Mouse (Mus musculus): Measurements from ENCODE around the gene Ikzf1. TPM values are rescaled to one million over a fixed set of nuclear protein-coding genes. Genes with fewer than 3 reads are reported as not detected.

The Ikzf1 gene
- 2.1 and 3.2 TPM in 2 replicates for polyA plus RNA-seq (2015; fragmentation: Nextera tagmentation; extraction: Ambion mirVana)

DNA sequence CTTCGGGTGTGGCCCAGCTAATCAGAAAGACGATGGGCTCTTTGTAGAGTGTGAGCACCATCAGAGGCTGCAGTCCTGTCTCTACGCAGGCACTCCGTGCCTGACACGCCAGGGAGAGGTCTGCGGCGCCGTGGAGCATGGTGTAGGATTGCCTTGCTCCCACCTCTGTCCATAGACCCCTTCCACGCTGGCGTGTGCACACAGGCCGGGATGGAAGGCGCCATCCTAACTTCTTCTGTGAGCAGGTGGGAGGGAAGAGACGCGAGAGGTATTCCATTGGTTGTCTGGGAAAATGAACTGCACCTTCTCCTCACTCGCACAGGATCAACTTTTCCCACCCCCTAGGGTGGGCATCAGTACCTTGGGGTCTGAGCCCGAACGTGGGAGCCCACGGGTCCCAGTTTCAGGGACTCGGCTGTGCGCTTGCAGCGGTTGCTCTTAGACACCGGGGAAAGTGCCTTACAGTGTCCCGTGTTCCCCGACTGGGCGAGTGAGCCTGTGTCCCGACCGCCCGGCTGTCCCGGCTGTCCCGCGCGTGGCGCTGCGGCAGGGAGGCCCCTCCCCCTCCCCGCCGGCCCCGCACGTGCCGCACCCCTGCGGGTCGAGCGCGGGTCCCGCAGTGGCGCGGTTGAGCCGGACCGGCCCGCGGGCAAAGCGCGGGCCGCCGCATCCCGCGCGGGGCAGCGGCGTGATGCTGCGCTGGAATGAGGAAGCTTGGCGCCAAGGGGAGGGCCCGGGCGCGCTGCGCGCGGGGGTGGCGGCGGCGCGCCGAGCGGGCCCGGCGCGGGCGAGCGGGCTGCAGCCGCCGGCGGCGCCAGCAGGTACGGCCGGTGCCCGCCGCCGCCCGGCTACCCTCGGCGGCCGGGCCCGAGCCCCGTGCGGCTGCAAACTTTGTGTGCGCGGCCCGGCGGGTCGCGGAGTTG is at the start of gene Ikzf1:
TSS of gene Ikzf1 (plus strand) at position 74 of the 923 bp plus-strand sequence.
- Histone ChIP-seq H3K27me3 (peaks cover 57% of the 10 kb centered on the region), H3K4me2 (peak within 1 kb of the TSS; percentile 99), H3K4me1 (peaks cover 16% of the 10 kb centered on the region; the same call in 1 of the 2 replicates), H3K36me3 (no peaks in the 10 kb centered on the region), H3K9ac (peak within 1 kb of the TSS; percentile 47), H3K9me3 (no peaks in the 10 kb centered on the region), H3K4me3 (peak within 1 kb of the TSS; percentile 65), H3K27ac (0 out of 2 replicates have a peak within 1 kb of the TSS, but pooled peaks have one; percentile 15)
- ATAC-seq (ENCODE audit: borderline replicate concordance, extremely low read depth, low FRiP score, low TSS enrichment): peak; percentile 70
- 2% methylated on average over 38 of the region's 100 CpGs for WGBS

DNA sequence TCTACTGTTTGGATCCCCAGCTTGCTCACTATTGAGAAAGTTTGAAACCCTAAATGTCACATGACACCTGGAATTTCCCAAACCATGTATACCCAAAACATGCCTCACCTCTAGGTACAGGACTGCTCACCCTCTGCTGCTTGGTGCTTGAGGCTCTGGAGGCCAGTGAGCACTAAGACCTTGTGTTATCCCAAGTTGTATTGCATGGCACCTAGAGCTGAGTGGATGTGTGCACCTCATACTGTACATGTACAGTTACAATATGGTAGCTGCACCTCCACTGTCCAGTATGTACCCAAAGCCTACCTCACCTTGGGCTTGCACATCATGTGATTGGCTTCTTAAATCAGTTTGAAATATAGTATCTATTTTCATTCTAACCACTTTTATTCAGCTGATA is 40.5 kb upstream of the Ikzf1 start:
- H3K27ac ChIP-seq: no peak overlapping the region
- no peak for ATAC-seq (ENCODE audit: borderline replicate concordance, extremely low read depth, low FRiP score, low TSS enrichment)
- H3K36me3 ChIP-seq: no peaks in the 10 kb centered on the region
- no peaks in the 10 kb centered on the region for H3K9me3 ChIP-seq
- no peaks in the 10 kb centered on the region for H3K27me3 ChIP-seq
- H3K4me1 ChIP-seq: no peaks in the 10 kb centered on the region
- no peak overlapping the region for H3K4me2 ChIP-seq
- H3K9ac ChIP-seq: no peak overlapping the region
- H3K4me3 ChIP-seq: no peak overlapping the region

DNA sequence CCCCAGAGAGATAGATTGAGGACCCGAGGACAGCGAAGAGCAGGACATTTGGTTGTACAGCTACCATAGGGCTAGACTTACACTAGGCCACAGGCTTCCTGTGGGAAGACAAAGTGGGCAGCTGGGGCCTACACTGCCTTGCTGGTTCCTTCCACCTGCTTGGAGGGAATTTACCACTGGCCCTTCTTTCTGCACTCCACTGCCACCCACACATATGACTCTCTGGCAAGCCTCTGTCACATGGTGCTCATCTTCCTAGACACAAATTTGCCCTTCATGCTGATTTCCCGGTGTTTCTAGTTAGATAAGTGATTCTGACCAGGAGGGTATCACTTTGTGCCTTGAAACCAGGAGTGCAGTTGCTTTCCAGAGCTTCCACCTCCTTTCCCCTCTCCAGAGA is 28.4 kb upstream of the Ikzf1 start:
- Histone ChIP-seq H3K4me1 (no peaks in the 10 kb centered on the region), H3K4me2 (no peak overlapping the region), H3K27ac (no peak overlapping the region), H3K36me3 (no peaks in the 10 kb centered on the region), H3K9ac (no peak overlapping the region), H3K27me3 (no peaks in the 10 kb centered on the region), H3K4me3 (no peak overlapping the region), H3K9me3 (no peaks in the 10 kb centered on the region)
- no peak for ATAC-seq (ENCODE audit: borderline replicate concordance, extremely low read depth, low FRiP score, low TSS enrichment)
- 74% methylated on average over 3 of the region's 3 CpGs for WGBS

DNA sequence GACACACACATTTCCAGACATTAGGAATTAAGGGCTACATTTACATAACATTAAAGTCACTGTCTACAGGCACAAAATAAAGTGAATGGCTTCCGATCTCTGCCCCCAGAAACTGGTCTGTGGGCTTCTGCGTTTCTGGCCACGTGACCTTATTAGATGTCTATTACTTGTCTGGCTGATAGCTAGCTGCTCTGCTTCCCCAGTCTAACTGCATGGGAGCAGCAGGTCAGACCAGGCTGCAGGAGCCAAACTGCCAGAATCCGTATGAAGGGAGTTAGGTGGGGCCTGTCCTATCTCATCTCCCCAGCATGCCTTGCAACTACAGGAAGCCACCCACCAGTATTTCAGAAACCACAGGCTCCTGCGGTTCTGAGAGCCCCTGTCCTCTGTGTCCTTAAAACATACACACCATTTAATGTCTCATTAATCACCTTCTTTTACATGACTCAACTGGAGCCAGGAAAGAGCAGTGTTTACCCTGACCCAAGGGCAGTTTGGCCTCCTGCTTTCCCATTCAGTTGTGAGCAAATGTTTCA is 27.7 kb upstream of the Ikzf1 start:
- ATAC-seq (ENCODE audit: borderline replicate concordance, extremely low read depth, low FRiP score, low TSS enrichment): no peak
- Histone ChIP-seq H3K4me2 (no peak overlapping the region), H3K4me1 (no peaks in the 10 kb centered on the region), H3K4me3 (no peak overlapping the region), H3K36me3 (no peaks in the 10 kb centered on the region), H3K9me3 (no peaks in the 10 kb centered on the region), H3K27me3 (no peaks in the 10 kb centered on the region), H3K27ac (no peak overlapping the region), H3K9ac (no peak overlapping the region)
- 39% methylated on average over 5 of the region's 5 CpGs for WGBS

DNA sequence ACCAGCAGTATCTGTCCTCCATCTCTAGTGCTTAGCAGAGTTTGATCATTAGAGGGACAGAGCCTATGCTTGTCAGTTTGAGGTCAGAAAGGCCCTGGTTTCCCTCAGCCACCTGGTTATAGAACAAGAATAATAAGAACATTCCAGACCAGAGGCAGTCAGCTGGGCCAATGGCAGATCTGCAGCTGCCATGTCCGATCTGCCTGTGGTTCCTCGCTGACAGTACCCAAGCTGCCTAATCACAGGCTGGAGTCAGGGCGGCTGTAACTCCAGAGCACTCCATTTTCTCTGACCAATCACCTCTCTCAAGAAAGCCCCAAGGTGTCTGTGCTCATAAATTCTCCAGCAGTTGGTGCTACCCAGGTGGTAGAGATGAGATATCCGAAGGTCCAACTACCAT is 27.2 kb upstream of the Ikzf1 start:
- Histone ChIP-seq H3K4me3 (no peak overlapping the region), H3K27me3 (no peaks in the 10 kb centered on the region), H3K9me3 (no peaks in the 10 kb centered on the region), H3K36me3 (no peaks in the 10 kb centered on the region), H3K4me2 (no peak overlapping the region), H3K9ac (no peak overlapping the region), H3K27ac (no peak overlapping the region), H3K4me1 (no peaks in the 10 kb centered on the region)
- no peak for ATAC-seq (ENCODE audit: borderline replicate concordance, extremely low read depth, low FRiP score, low TSS enrichment)
- 72% methylated on average over 4 of the region's 4 CpGs for WGBS

DNA sequence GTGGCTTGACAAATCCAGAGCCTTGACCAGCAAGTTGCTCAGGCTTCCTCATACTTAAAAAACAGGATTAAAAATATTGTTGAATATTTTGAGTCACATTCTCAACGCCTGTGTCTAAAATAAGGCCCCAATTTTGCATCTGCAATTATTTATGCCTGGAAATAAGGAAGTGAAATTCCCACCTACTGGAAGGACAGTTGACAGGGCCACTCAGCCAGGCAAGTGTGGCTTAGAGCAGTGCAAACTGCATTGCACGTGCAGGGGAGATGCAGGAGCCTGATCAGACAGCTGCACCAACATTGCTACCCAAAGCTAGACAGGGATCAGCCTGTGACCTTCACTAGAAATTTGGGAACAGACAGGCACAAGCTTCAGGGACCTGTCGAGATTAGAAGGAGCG is 26.0 kb upstream of the Ikzf1 start:
- ATAC-seq (ENCODE audit: borderline replicate concordance, extremely low read depth, low FRiP score, low TSS enrichment): no peak
- H3K4me1 ChIP-seq: no peaks in the 10 kb centered on the region
- no peak overlapping the region for H3K9ac ChIP-seq
- no peak overlapping the region for H3K27ac ChIP-seq
- WGBS: 59% methylated on average over 4 of the region's 4 CpGs
- H3K4me3 ChIP-seq: no peak overlapping the region
- H3K9me3 ChIP-seq: no peaks in the 10 kb centered on the region
- no peaks in the 10 kb centered on the region for H3K27me3 ChIP-seq
- no peaks in the 10 kb centered on the region for H3K36me3 ChIP-seq
- no peak overlapping the region for H3K4me2 ChIP-seq

DNA sequence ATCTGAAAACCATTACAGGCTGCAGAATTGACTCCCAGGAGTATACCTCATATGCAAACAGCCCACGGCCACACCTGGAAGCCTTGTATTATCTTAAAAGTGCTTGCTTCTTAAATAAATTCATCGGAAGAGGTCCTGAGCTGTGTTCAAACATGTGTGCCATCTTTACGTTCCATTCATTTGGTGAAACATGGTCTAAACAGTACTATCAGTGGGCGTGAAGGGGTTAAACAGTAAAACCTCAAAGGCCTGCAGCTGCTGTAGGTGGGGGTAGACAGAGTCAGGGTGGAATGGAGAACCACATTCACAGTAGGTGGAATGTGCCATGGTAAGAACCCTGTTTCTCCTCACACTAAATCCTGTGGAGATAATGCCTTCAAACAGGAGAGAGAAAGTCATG is 24.2 kb upstream of the Ikzf1 start:
- ATAC-seq (ENCODE audit: borderline replicate concordance, extremely low read depth, low FRiP score, low TSS enrichment): no peak
- no peak overlapping the region for H3K9ac ChIP-seq
- no peaks in the 10 kb centered on the region for H3K36me3 ChIP-seq
- no peak overlapping the region for H3K4me2 ChIP-seq
- no peaks in the 10 kb centered on the region for H3K4me1 ChIP-seq
- H3K4me3 ChIP-seq: no peak overlapping the region
- WGBS: 72% methylated on average over 4 of the region's 4 CpGs
- no peak overlapping the region for H3K27ac ChIP-seq
- no peaks in the 10 kb centered on the region for H3K27me3 ChIP-seq
- no peaks in the 10 kb centered on the region for H3K9me3 ChIP-seq

DNA sequence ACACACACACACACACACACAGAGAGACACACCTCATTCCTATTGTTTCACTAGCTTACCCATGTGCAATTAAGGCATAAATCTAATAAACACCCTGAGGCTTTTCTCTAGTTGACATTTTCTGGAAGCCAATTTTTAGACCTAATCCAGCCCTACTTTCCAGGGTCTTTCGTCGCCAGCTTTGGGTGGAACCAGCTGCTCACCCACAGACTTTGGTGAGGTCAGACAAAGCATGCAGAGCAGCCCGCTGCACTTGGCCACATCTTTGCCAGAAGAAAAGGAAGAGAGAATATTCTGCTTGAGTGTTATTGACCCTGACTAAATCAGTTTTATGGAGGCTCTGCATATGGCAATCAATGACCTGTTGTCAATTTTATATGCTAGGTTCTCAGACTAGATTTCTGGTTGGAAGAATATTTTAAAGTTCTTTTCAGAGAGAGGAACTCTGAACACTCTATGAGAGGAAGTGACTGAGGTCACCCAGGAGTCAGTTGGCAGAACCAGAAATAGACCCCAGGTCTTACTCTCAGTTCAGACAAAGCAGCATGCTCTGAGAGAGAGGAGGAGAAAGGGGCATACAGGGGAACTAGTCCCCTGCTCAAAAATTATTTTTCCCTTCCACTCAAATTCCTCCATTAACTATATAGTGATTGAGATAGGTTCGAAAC is 17.4 kb upstream of the Ikzf1 start:
- H3K27me3 ChIP-seq: no peaks in the 10 kb centered on the region
- no peak overlapping the region for H3K27ac ChIP-seq
- no peaks in the 10 kb centered on the region for H3K4me1 ChIP-seq
- WGBS: 84% methylated on average over 4 of the region's 4 CpGs
- no peaks in the 10 kb centered on the region for H3K36me3 ChIP-seq
- no peak overlapping the region for H3K4me2 ChIP-seq
- no peaks in the 10 kb centered on the region for H3K9me3 ChIP-seq
- ATAC-seq (ENCODE audit: borderline replicate concordance, extremely low read depth, low FRiP score, low TSS enrichment): no peak
- H3K9ac ChIP-seq: no peak overlapping the region
- H3K4me3 ChIP-seq: no peak overlapping the region

DNA sequence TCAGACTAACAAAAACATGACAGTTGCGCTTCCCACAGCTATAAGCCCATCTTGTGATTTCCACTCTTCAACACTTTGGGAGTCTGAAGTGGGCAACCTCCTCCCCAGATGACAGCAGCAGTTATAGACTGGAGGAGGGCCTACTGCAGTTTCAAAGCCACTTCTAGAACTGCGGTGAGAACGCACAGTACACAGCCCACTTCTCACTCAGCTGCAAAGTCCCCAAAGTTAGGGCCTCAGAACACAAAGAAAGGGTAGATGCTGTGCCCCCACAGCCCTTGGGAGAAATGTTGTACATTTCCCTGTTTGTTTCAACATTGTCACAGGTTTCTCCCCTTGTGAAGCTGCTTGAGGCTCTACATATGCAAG is 16.9 kb upstream of the Ikzf1 start:
- H3K27ac ChIP-seq: no peak overlapping the region
- H3K36me3 ChIP-seq: no peaks in the 10 kb centered on the region
- H3K9me3 ChIP-seq: no peaks in the 10 kb centered on the region
- H3K27me3 ChIP-seq: no peaks in the 10 kb centered on the region
- no peak overlapping the region for H3K4me3 ChIP-seq
- no peaks in the 10 kb centered on the region for H3K4me1 ChIP-seq
- H3K4me2 ChIP-seq: no peak overlapping the region
- no peak for ATAC-seq (ENCODE audit: borderline replicate concordance, extremely low read depth, low FRiP score, low TSS enrichment)
- WGBS: 83% methylated on average over 3 of the region's 3 CpGs
- H3K9ac ChIP-seq: no peak overlapping the region

DNA sequence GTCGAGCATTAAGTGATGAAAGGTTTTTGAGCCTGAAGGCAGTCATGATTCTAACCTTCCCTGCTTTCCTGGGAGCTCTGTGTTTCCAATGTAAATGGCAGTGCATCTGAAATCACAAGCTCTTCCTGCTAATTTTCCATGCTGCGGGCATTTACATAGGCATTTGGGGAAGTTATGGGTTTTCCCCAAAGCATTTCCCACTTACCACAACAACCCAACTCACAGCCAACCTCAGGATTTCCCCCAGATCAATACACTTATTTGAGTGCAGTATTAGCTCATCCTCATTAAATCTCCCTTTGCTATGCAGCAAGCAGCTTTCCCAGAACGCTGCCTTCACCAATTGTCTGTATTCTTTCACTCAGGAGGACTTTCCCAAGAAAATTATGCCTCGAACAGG is 11.8 kb upstream of the Ikzf1 start:
- Histone ChIP-seq H3K4me3 (no peak overlapping the region), H3K4me1 (no peaks in the 10 kb centered on the region), H3K9me3 (no peaks in the 10 kb centered on the region), H3K36me3 (no peaks in the 10 kb centered on the region), H3K27ac (no peak overlapping the region), H3K9ac (no peak overlapping the region), H3K27me3 (no peaks in the 10 kb centered on the region), H3K4me2 (no peak overlapping the region)
- no peak for ATAC-seq (ENCODE audit: borderline replicate concordance, extremely low read depth, low FRiP score, low TSS enrichment)
- 60% methylated on average over 4 of the region's 4 CpGs for whole genome bisulfite sequencing

DNA sequence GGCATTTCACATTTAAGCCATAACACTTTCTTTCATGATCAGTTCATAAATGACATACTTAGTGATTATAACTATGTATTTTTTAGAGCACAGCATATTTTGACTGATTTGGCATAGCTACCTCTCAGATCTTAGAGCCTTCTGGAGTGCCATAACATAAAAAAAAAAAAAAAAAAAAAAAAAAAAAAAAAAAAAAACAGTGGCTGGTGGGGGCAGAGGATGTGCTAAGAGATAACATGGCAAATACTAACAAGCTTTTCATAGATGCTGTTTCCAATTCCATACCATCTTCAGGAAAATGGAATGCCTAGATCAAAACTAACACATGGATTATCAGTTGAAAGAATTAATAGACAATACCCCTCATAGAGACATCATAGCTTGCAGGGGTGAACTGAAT is 9.7 kb upstream of the Ikzf1 start:
- Histone ChIP-seq H3K9me3 (no peaks in the 10 kb centered on the region), H3K27me3 (no peaks in the 10 kb centered on the region), H3K9ac (no peak overlapping the region), H3K27ac (no peak overlapping the region), H3K4me1 (no peaks in the 10 kb centered on the region), H3K4me2 (no peak overlapping the region), H3K36me3 (no peaks in the 10 kb centered on the region), H3K4me3 (no peak overlapping the region)
- no peak for ATAC-seq (ENCODE audit: borderline replicate concordance, extremely low read depth, low FRiP score, low TSS enrichment)

DNA sequence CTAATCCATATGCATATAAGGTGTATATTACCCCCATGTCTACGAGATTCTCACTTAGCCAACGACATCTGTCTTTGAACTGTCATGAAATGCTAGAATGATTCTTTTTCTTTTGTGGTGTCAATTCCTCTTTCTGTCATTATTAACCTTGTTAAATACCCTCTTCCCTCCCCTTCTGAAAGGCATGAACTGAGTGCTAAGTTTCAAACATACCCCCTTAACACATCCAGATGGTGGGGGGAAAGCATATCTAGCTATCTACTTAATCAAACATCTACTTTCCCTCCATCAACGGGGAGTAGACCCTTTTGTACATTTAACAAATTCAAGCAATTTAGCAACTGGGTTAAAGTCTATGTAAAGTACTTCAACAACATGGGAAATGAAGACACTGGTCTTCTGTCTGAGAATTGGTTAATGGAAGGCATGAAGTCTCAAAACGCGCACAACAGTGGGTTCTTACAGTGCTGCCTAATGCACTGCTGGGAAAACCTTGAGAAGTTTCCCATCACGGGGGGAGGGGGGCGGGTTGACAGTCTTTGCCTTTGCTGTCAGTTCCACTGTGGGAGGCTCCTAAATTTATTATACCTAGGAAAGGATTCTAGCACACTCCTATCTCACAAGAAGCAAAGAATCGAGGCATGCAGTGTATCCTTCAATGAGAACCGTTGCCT is 8.6 kb upstream of the Ikzf1 start:
- 77% methylated on average over 9 of the region's 9 CpGs for WGBS
- no peak overlapping the region for H3K27ac ChIP-seq
- no peaks in the 10 kb centered on the region for H3K27me3 ChIP-seq
- H3K4me2 ChIP-seq: no peak overlapping the region
- H3K9me3 ChIP-seq: no peaks in the 10 kb centered on the region
- H3K9ac ChIP-seq: no peak overlapping the region
- H3K4me3 ChIP-seq: no peak overlapping the region
- no peak for ATAC-seq (ENCODE audit: borderline replicate concordance, extremely low read depth, low FRiP score, low TSS enrichment)
- no peaks in the 10 kb centered on the region for H3K4me1 ChIP-seq
- no peaks in the 10 kb centered on the region for H3K36me3 ChIP-seq
